Mouse (Mus musculus) limb, embryonic 11.5 days (tissue): ENCODE data around the gene Lmcd1. TPM values are rescaled to one million over a fixed set of nuclear protein-coding genes. Genes with fewer than 3 reads are reported as not detected.

Experiments used
- ATAC-seq: fragments of 200-750 bp; cut with Nextera tagmentation; 2 replicates; pipeline ENCODE4 v1.8.0; 2017; ENCODE audit warnings: low read depth; ENCODE audit not compliant: insufficient number of reproducible peaks, low FRiP score, low TSS enrichment
- DNase-seq: peaks from one replicate; pipeline ENCODE4 v3.0.0-alpha.2; 2015; ENCODE audit warnings: low spot score
- H3K27ac ChIP-seq: fragments of 300-500 bp; sonication (generic); replicated peaks from 2 replicates; pipeline ENCODE4 v1.5.1; 2014; ENCODE audit warnings: low read depth, mild to moderate bottlenecking, low read length
- H3K27me3 ChIP-seq: fragments of 300-500 bp; sonication (generic); 2 replicates; pipeline ENCODE4 v1.6.1; 2014; ENCODE audit warnings: mild to moderate bottlenecking, low read length, mixed read lengths; ENCODE audit not compliant: control insufficient read depth, insufficient read depth
- H3K36me3 ChIP-seq: fragments of 300-500 bp; sonication (generic); 2 replicates; pipeline ENCODE4 v1.6.1; 2014; ENCODE audit warnings: mild to moderate bottlenecking, low read length, moderate library complexity, mixed read lengths; ENCODE audit not compliant: control insufficient read depth, insufficient read depth
- H3K4me1 ChIP-seq: fragments of 300-500 bp; sonication (generic); 2 replicates; pipeline ENCODE4 v1.6.1; 2014; ENCODE audit warnings: low read length, mixed read lengths; ENCODE audit not compliant: control insufficient read depth, insufficient read depth
- H3K4me2 ChIP-seq: fragments of 300-500 bp; sonication (generic); 2 replicates; pipeline ENCODE4 v1.6.1; 2014; ENCODE audit warnings: low read depth, mild to moderate bottlenecking, moderate library complexity; ENCODE audit not compliant: severe bottlenecking
- H3K4me3 ChIP-seq: fragments of 300-500 bp; sonication (generic); 2 replicates; pipeline ENCODE4 v1.5.1; 2014; ENCODE audit warnings: low read depth, low read length
- H3K9ac ChIP-seq: fragments of 300-500 bp; sonication (generic); 2 replicates; pipeline ENCODE4 v1.6.1; 2014; ENCODE audit warnings: mild to moderate bottlenecking, low read length
- H3K9me3 ChIP-seq: fragments of 300-500 bp; sonication (generic); 2 replicates; pipeline ENCODE4 v1.6.1; 2016; ENCODE audit warnings: low read length; ENCODE audit not compliant: control insufficient read depth
- WGBS: fragments of 180-500 bp; shearing (Covaris S2); extraction: QIAGEN DNeasy Blood & Tissue Kit; methylation state at CpG from one replicate; pipeline ENCODE4 v1.1.7; 2014; 5-methylcytosine and 5-hydroxymethylcytosine counted together
- polyA plus RNA-seq: library from polyadenylated mRNA; unstranded; fragments of >200 nt; fragmentation: Nextera tagmentation; extraction: Ambion mirVana; gene quantifications from 2 replicates; pipeline ENCODE4 v1.2.1, GENCODE M21; 2014

Gene Lmcd1
- polyA plus RNA-seq, 1 experiment from 2014 or later: 6.5 TPM

DNA sequence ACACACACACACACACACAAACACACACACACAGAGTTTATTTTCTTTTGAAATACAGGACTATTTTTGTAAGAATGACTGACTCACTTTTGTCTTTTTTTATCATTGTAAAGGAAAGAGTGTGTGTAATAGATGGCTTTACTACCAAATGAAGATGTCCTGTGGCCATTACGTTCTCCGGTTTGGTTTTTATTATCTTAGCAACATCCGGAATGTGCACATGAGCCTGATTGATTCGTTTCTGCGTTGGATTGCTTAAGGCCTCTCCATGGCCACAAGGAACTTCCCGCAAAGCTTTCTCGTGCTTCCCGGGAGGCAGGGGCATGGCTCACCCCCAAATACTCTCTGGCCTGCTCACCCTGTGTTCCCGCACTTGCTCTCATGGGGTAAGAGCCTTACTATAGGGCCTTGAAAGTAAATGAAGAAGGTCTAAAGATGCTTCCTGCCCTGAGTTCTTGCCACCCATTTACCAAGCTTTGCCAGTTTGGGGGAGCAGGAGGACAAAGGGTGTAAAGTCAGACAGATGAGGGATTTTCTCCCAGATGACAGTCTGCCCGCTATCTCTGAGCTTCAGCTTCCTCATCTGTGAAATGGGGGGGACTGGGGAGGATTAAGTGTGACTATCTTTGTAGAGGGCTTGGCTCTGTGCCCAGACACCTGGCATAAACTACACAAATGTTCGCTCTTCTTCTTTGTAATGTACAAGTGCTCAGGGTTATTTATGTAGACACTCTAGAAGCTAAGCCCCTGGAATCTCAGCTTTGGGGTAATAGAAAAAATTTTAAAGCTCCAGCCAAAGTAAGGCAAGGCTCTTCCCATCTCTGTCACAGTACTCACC, 18.0 kb upstream of the Lmcd1 start:
- DNase-seq (no peak), ATAC-seq (no peak)
- Histone ChIP-seq H3K27me3 (no peaks in the 10 kb centered on the region), H3K9me3 (no peaks in the 10 kb centered on the region), H3K4me3 (no peak overlapping the region), H3K4me1 (no peaks in the 10 kb centered on the region), H3K27ac (no peak overlapping the region), H3K4me2 (no peak overlapping the region), H3K9ac (no peak overlapping the region), H3K36me3 (no peaks in the 10 kb centered on the region)
- WGBS: 87% methylated on average over 11 of the region's 11 CpGs

DNA sequence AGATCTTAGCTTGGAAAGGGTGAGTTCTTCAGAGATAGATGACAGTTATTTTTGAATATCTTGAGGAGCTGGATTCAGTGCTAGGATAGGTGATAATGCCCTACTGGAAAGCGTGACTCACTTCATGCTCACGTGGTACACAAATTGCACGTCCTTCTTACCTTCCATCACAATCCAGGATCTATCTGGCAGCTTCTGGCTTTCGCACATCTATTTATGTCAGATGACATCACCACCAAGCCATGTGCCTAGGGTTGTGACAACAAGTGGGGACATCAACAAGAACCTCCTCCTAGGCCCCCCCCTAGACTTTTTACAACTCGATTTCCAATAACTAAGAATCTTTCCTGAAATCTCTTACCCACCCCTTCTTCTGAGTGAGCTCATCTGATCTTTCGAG, 17.0 kb upstream of the Lmcd1 start:
- Histone ChIP-seq H3K27me3 (no peaks in the 10 kb centered on the region), H3K9ac (no peak overlapping the region), H3K27ac (no peak overlapping the region), H3K4me1 (no peaks in the 10 kb centered on the region), H3K4me2 (no peak overlapping the region), H3K9me3 (no peaks in the 10 kb centered on the region), H3K4me3 (no peak overlapping the region), H3K36me3 (no peaks in the 10 kb centered on the region)
- 90% methylated on average over 6 of the region's 6 CpGs for WGBS
- ATAC-seq (no peak), DNase-seq (no peak)

DNA sequence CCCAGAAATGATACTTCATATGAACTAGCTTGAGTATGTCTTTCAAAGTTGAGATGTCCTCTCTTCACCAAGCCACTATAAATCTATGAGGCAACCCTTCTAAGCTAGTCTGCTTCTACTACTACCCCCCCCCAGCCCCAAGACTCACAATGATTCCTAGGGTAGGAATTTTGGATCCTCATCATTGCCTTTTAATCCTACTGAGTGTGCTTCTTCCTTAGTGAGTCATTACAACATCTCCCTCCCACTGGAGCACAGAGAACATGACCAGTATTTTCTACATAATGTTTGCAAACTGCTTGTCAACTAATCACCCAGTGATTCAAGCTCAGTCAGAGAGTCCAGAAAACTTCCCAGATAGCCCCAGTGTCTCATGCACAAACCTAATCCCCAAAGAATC, 12.5 kb upstream of the Lmcd1 start:
- Histone ChIP-seq H3K4me3 (no peak overlapping the region), H3K9me3 (no peaks in the 10 kb centered on the region), H3K36me3 (no peaks in the 10 kb centered on the region), H3K9ac (no peak overlapping the region), H3K27me3 (no peaks in the 10 kb centered on the region), H3K27ac (no peak overlapping the region), H3K4me2 (no peak overlapping the region), H3K4me1 (no peaks in the 10 kb centered on the region)
- ATAC-seq (no peak), DNase-seq (no peak)

DNA sequence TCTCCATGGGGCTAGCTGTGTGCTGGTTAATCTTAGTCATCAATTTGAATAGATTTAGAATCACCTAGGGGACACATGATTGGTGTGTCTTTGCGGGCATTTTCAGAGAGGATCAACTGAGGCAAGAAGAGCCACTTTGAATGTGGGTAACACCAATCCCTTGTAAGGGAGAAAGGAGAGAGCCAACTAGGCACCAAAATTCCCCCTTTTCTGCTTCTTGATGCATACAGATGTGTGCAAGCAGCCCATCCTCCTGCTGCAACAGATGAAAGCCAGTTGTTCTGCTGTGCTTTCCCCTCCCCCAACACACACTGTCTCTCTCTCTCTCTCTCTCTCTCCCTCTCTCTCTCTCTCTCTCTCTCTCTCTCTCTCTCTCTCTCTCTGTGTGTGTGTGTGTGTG, 9.2 kb upstream of the Lmcd1 start:
- DNase-seq (no peak), ATAC-seq (no peak)
- H3K36me3 ChIP-seq: no peaks in the 10 kb centered on the region
- no peak overlapping the region for H3K4me3 ChIP-seq
- no peak overlapping the region for H3K4me2 ChIP-seq
- no peak overlapping the region for H3K27ac ChIP-seq
- no peaks in the 10 kb centered on the region for H3K9me3 ChIP-seq
- WGBS: 91% methylated on average over 1 of the region's 1 CpGs
- no peaks in the 10 kb centered on the region for H3K4me1 ChIP-seq
- H3K9ac ChIP-seq: no peak overlapping the region
- H3K27me3 ChIP-seq: no peaks in the 10 kb centered on the region

DNA sequence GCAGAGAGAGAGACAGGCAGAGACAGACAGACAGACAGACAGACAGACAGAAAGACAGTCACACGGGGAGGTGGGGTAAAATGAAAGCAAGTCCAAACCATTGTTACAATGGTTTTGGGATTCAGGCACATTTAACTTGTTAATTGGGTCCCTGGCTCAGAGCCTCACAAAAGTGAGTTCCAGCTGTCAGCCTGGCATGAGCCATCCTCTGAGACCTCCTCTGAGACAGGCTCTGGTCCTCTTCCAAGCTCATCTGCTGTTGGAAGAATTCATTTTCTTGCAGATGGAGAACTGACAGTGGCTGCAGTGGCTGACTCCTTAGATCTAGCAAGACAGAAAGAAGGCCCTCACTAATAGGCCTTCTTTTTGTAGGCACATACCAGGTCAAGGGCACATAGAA, 6.9 kb upstream of the Lmcd1 start:
- ATAC-seq (no peak), DNase-seq (no peak)
- Histone ChIP-seq H3K9me3 (no peaks in the 10 kb centered on the region), H3K4me3 (no peak overlapping the region), H3K4me1 (no peaks in the 10 kb centered on the region), H3K27me3 (no peaks in the 10 kb centered on the region), H3K4me2 (no peak overlapping the region), H3K9ac (no peak overlapping the region), H3K27ac (no peak overlapping the region), H3K36me3 (no peaks in the 10 kb centered on the region)
- WGBS: 57% methylated on average over 1 of the region's 1 CpGs

DNA sequence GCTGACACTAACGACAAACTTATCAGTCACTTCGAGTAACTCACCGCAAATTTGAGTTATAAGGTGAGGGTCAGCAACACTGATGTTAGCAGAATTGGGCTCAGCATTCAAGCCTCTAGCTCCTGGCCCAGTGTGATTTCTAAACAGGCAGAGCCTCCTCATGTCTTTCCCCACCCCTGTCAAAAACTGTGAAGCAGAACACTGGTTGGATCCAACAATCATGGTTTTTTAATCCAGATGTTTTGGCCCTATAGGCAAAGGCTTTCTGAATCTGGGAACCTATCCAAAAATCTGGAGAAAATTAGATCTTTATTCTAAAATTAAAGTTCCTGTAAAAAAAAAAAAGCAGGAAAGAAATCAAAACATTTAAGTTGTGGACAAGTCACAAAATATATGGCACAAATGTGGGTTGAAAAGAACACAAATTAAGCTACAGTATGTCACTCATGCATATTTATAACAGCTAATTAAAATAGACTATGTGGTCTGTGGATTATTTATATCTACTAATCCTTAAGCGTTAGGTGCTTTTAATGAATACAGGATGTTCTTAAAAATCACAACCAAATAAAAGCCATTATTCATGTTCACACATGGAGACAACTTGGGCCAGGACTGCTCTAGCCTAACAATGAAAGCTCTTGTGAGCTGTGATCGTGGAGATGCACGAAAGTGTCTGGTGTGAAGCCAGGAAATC, 5.7 kb upstream of the Lmcd1 start:
- Histone ChIP-seq H3K4me3 (no peak overlapping the region), H3K4me1 (no peaks in the 10 kb centered on the region), H3K36me3 (no peaks in the 10 kb centered on the region), H3K27me3 (no peaks in the 10 kb centered on the region), H3K4me2 (no peak overlapping the region), H3K9me3 (no peaks in the 10 kb centered on the region), H3K9ac (no peak overlapping the region), H3K27ac (no peak overlapping the region)
- 71% methylated on average over 6 of the region's 6 CpGs for WGBS
- DNase-seq: no peak
- no peak for ATAC-seq

DNA sequence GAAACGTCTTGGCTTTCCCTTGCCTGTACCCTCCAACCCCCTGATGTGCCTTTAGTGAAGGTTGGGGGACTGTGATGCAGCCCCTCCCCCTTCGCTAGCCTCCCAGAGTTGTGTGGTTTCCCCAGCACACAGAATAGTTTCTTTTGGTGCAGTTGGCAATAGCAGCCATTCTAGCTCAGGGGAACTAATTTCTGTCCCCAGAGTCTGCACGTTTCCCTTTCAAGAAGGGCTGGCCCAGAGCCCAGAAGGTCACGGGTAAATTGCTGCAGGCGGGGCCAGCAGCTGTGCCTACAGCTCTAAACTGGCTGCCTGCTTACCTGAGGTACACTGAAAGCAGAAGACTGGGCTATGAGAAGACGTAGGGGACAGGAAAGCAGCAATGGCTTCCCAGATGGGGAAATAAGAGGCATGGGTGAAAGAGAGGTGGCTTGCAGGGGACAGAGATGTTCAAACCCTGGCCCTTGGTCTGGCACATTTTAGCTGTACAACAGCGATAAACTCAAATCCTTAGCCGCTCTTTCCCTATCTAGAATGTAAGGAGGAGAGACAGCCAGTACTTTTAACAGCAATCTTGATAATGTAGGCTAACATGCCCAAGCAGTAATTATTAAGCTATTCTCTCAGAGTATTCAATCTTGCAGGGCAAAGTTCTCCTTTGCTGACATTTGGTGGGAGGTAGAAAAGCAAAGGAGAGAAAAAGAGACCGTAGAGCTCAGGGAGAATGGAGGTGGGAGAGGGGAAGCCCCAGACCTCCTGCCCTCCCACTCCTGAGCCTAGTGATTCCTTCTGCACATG, 900 bp downstream of the Lmcd1 start:
- H3K9ac ChIP-seq: no peak overlapping the region
- no peaks in the 10 kb centered on the region for H3K27me3 ChIP-seq

DNA sequence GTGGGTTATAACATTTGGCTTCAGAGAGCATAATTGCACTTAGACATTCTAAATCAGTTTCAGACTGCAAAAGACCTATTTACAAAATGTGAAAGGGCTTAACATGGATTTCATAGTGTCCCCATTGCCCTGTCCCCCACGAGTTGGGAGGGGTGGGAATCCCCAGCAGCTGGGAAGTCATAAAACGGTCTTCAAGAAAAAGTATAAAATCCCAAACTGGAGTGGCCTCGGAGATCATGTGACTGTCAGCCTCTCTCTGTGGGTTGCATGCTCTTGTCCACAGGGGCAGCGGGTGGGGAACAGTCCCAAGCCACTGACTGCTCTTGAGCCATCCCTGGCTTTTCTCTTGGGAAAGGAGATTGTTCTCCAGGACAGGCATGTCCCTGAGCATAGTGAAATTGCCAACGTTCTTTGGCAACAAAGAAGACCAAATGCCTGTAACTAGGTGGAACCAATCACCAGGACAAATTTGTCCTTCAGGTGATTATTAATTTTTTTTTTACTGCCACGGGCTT, 2.2 kb downstream of the Lmcd1 start:
- no peak overlapping the region for H3K4me3 ChIP-seq
- no peak overlapping the region for H3K9ac ChIP-seq
- 66% methylated on average over 6 of the region's 6 CpGs for WGBS
- H3K27ac ChIP-seq: no peak overlapping the region
- no peaks in the 10 kb centered on the region for H3K36me3 ChIP-seq
- H3K4me2 ChIP-seq: no peak overlapping the region
- H3K4me1 ChIP-seq: peaks cover 8% of the 10 kb centered on the region; the same call in 1 of the 2 replicates
- no peak for ATAC-seq
- no peaks in the 10 kb centered on the region for H3K9me3 ChIP-seq
- no peaks in the 10 kb centered on the region for H3K27me3 ChIP-seq
- DNase-seq: no peak

More for the DNA sequence above, 900 bp downstream of the Lmcd1 start:
- H3K4me3 ChIP-seq: no peak overlapping the region
- peak; percentile 41 for ATAC-seq
- peak overlapping the region; percentile 29; the same call in 1 of the 2 replicates for H3K4me2 ChIP-seq
- DNase-seq: peak; percentile 50
- H3K4me1 ChIP-seq: peaks cover 8% of the 10 kb centered on the region; the same call in 1 of the 2 replicates
- 38% methylated on average over 9 of the region's 9 CpGs for WGBS
- H3K36me3 ChIP-seq: no peaks in the 10 kb centered on the region
- no peaks in the 10 kb centered on the region for H3K9me3 ChIP-seq
- no peak overlapping the region for H3K27ac ChIP-seq
